Mouse (Mus musculus): Measurements from ENCODE around the gene Avil. TPM values are rescaled to one million over a fixed set of nuclear protein-coding genes. Genes with fewer than 3 reads are reported as not detected.
"Not testable (repeated sequence)": the region's sequence is repeated elsewhere in the genome, so short reads cannot be mapped to it uniquely, and the experiment has no call there.

The Avil gene
- polyA plus RNA-seq, 1 experiment, result 0.30 TPM

GRCm38 (mm10) chr10:127059968-127060916 is 59.7 kb downstream of the Avil start, which contains the start of gene March9:
March9 (minus strand) TSS chr10:127060184.
- peak within 1 kb of the TSS; percentile 57 for H3K4me3 ChIP-seq (replicated peaks; ENCODE audit: extremely low read depth, low read depth, low read length)
- TF ChIP-seq POLR2A (IDR thresholded peaks at IDR 0.05; ENCODE audit: borderline replicate concordance, extremely low read depth, low read depth, low read length), result no peak
- no peak for TF ChIP-seq CTCF (IDR thresholded peaks at IDR 0.05; ENCODE audit: insufficient read depth, low read length)
- H3K4me1 ChIP-seq (ENCODE audit: control insufficient read depth, insufficient read depth, low read length), result peaks cover 9% of the 10 kb centered on the region; the same call in 1 of the 2 replicates
- peak; percentile 76 for DNase-seq
- 2% methylated on average over 47 of the region's 72 CpGs for WGBS

GRCm38 (mm10) chr10:127061085-127061484 is 60.6 kb downstream of the Avil start:
- no peak for TF ChIP-seq POLR2A (IDR thresholded peaks at IDR 0.05; ENCODE audit: borderline replicate concordance, extremely low read depth, low read depth, low read length)
- TF ChIP-seq CTCF (IDR thresholded peaks at IDR 0.05; ENCODE audit: insufficient read depth, low read length), result no peak
- H3K4me1 ChIP-seq (ENCODE audit: control insufficient read depth, insufficient read depth, low read length), result peaks cover 9% of the 10 kb centered on the region; the same call in 1 of the 2 replicates
- H3K4me3 ChIP-seq (replicated peaks; ENCODE audit: extremely low read depth, low read depth, low read length), result no peak overlapping the region
- no peak for DNase-seq
- 67% methylated on average over 5 of the region's 5 CpGs for WGBS

- Histone ChIP-seq H3K4me1 (ENCODE audit: control insufficient read depth, insufficient read depth, low read length) (peaks cover 9% of the 10 kb centered on the region; the same call in 1 of the 2 replicates), H3K4me3 (replicated peaks; ENCODE audit: extremely low read depth, low read depth, low read length) (no peak overlapping the region)
- TF ChIP-seq CTCF (IDR thresholded peaks at IDR 0.05; ENCODE audit: insufficient read depth, low read length) (no peak), POLR2A (IDR thresholded peaks at IDR 0.05; ENCODE audit: borderline replicate concordance, extremely low read depth, low read depth, low read length) (no peak)
- DNase-seq, result no peak
- WGBS, result 82% methylated on average over 2 of the region's 2 CpGs
Observed at GRCm38 (mm10) chr10:127061513-127061912, 61.0 kb downstream of the Avil start.

- H3K4me3 ChIP-seq (replicated peaks; ENCODE audit: extremely low read depth, low read depth, low read length); DNase-seq; H3K4me1 ChIP-seq (ENCODE audit: control insufficient read depth, insufficient read depth, low read length): not testable (repeated sequence)
- 73% methylated on average over 4 of the region's 4 CpGs for WGBS
Observed at GRCm38 (mm10) chr10:127062101-127062500, 61.6 kb downstream of the Avil start.

GRCm38 (mm10) chr10:127062503-127062902 is 62.0 kb downstream of the Avil start:
- no peak for TF ChIP-seq CTCF (IDR thresholded peaks at IDR 0.05; ENCODE audit: insufficient read depth, low read length)
- no peak for TF ChIP-seq POLR2A (IDR thresholded peaks at IDR 0.05; ENCODE audit: borderline replicate concordance, extremely low read depth, low read depth, low read length)
- DNase-seq, result no peak
- 57% methylated on average over 5 of the region's 5 CpGs for WGBS
- H3K4me3 ChIP-seq (replicated peaks; ENCODE audit: extremely low read depth, low read depth, low read length), result no peak overlapping the region
- H3K4me1 ChIP-seq (ENCODE audit: control insufficient read depth, insufficient read depth, low read length), result peaks cover 9% of the 10 kb centered on the region; the same call in 1 of the 2 replicates

DNA sequence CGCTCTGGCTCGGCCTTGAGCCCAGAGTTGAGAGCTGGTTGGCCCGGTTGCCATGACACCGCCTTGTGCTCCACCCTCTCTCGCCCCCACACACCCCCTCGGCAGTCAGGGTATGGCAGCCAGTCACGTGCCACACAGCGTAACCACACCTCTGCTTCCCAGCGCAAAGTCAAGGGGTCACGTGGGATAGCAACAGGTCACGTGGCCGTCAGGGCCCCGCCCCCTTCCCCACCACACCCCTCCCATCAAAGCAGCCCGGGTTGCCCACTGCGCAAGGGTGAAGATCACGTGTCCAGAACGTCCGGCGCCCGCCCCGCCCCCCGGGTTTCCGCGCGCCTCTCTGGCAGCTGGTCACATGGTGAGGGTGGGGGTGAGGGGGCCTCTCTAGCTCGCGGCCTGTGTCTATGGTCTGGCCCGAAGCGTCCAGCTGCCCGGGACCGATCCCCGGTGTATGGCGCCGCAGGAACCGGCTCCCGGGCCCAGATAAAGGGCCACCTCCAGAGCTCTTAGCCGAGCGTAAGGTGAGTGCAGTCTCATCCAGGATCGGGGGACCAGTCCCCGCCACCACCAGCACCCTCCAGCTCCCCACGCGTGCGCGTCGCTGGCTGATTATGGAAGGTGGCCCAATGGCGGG is 62.8 kb downstream of the Avil start, which contains the start of gene Cdk4:
TSS of gene Cdk4 (plus strand) at position 296 of the 634 bp plus-strand sequence.
- TF ChIP-seq CTCF (IDR thresholded peaks at IDR 0.05; ENCODE audit: insufficient read depth, low read length), result no peak
- TF ChIP-seq POLR2A (IDR thresholded peaks at IDR 0.05; ENCODE audit: borderline replicate concordance, extremely low read depth, low read depth, low read length), result peak; percentile 66
- Histone ChIP-seq H3K4me1 (ENCODE audit: control insufficient read depth, insufficient read depth, low read length) (peaks cover 9% of the 10 kb centered on the region; the same call in 1 of the 2 replicates), H3K4me3 (replicated peaks; ENCODE audit: extremely low read depth, low read depth, low read length) (peak within 1 kb of the TSS; percentile 84)
- WGBS, result under 1% methylated on average over 46 of the region's 46 CpGs
- peak; percentile 95 for DNase-seq

- TF ChIP-seq POLR2A (IDR thresholded peaks at IDR 0.05; ENCODE audit: borderline replicate concordance, extremely low read depth, low read depth, low read length) (no peak), CTCF (IDR thresholded peaks at IDR 0.05; ENCODE audit: insufficient read depth, low read length) (no peak)
- H3K4me3 ChIP-seq (replicated peaks; ENCODE audit: extremely low read depth, low read depth, low read length), result peak overlapping the region; percentile 84
- peaks cover 12% of the 10 kb centered on the region; the same call in 1 of the 2 replicates for H3K4me1 ChIP-seq (ENCODE audit: control insufficient read depth, insufficient read depth, low read length)
- WGBS, result 9% methylated on average over 37 of the region's 37 CpGs
- DNase-seq, result peak; percentile 31
Observed at GRCm38 (mm10) chr10:127063913-127064870, 63.7 kb downstream of the Avil start.

DNA sequence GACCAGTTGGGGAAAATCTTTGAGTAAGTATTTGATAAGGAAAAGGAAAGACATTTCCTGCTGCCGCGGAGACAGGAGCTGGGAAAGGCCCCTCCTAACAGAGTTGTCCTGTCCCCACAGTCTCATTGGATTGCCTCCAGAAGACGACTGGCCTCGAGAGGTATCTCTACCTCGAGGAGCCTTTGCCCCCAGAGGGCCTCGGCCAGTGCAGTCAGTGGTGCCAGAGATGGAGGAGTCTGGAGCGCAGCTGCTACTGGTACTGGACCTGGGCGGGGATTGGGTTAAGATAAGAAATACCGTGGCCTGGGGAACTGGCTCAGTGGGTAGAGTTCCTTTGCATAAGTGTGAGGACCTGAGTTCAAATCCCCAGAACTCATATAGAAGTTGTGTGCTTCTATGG is 65.5 kb downstream of the Avil start:
- WGBS, result 63% methylated on average over 9 of the region's 9 CpGs
- Histone ChIP-seq H3K4me1 (ENCODE audit: control insufficient read depth, insufficient read depth, low read length) (peaks cover 12% of the 10 kb centered on the region; the same call in 1 of the 2 replicates), H3K4me3 (replicated peaks; ENCODE audit: extremely low read depth, low read depth, low read length) (no peak overlapping the region)
- TF ChIP-seq CTCF (IDR thresholded peaks at IDR 0.05; ENCODE audit: insufficient read depth, low read length) (no peak), POLR2A (IDR thresholded peaks at IDR 0.05; ENCODE audit: borderline replicate concordance, extremely low read depth, low read depth, low read length) (no peak)
- DNase-seq, result no peak
